Mouse (Mus musculus) gastrocnemius, postnatal 14 days (tissue): ENCODE results near the gene Ptrh2. TPM values are rescaled to one million over a fixed set of nuclear protein-coding genes. Genes with fewer than 3 reads are reported as not detected.

Experiments
- DNase-seq: peaks from one replicate; pipeline ENCODE4 v3.0.0; 2021; ENCODE audit warnings: mixed read lengths
- intact Hi-C: fragments of 180-260 bp; cut with DNase I; formaldehyde crosslinking; loops from one replicate; pipeline ENCODE4 v1.15.1; 2025; ENCODE audit warnings: low total_unique reads
- long read RNA-seq, 2 experiments: library from polyadenylated mRNA; stranded (forward); transcript quantifications; one replicate each; pipeline ENCODE4 v2.0.0; 2021
- total RNA-seq, 2 experiments: library from RNA; stranded (reverse); gene quantifications; 2 replicates each; pipeline ENCODE4 v1.2.3; 2021

Ptrh2 gene
- 1 to 10 TPM; 6.5 to 6.8 TPM for total RNA-seq
- long read RNA-seq, experiment 1, transcript Ptrh2-202 (2 exons, 3,038 nt), result major isoform, 9 of 10 reads
- long read RNA-seq, experiment 1, partial matches to known transcripts, result 0 of 10 reads
- long read RNA-seq, experiment 1, other reads (novel, unspliced or antisense), result 1 of 10 reads
- long read RNA-seq, experiment 2, transcript Ptrh2-202 (2 exons, 3,038 nt), result major isoform, 15 of 17 reads
- long read RNA-seq, experiment 2, partial matches to known transcripts, result 0 of 17 reads
- long read RNA-seq, experiment 2, other reads (novel, unspliced or antisense), result 2 of 17 reads

DNA sequence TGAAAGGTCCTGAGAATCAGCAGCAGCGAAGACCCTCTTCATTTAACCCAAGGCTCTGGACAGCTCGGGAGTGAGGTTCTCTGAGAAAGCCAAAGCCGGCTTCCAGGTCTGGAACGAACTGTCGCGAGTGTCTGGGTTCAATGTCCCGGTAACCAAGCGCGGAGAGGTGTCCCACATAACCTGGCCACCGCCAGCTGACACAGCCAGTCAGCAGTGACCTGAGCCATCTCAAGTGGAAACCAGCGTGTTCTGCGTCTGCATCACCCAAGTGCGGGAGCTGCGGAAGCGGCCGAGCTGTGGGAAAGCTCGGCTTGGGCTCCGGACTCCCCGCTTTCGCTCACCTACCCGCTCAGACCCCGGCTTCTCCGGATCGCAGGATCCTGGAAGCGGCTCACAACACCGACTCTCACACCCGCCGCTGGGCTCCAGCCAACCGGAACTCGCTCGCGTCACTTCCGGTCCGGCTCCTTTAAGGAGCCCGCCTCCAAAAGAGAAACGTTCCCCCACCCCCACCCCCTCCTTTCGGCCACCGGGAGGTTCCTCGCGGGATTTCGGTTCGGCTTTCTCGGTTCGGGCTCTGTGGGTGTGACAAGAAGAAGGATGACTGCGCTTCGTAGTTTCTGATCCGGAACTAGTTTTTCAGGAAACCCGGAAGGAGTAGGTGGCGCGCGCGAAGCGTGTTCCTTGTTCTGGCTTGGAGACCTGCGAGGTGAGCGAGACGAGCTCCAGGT, at the start of gene Ptrh2, which contains the start of gene Vmp1:
TSS of gene Ptrh2 (plus strand) at position 591 of the 731 bp plus-strand sequence.
TSS of gene Vmp1 (minus strand) at position 442 of the 731 bp plus-strand sequence.
- intact Hi-C loops, result no loop called here
- peak; percentile 95 for DNase-seq

DNA sequence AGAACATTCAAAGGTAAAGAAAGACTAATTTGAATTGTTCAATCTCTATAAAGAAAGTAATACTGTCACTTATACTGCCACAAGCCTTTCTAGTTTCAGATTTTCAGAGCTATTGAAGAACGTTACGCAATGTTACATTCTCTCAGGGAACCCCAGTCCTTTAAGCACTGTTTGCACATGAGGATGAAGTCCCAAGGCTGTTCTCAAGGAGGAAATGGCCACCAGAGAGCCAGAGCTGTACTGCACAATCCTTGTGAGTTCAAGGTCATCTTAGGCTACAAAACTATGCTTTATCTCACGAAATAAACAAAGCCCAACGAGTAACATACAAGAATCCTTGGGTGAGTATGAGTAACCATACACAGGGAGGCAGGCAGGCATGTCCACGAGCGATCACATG, 49.4 kb upstream of the Ptrh2 start:
- intact Hi-C loops, result no loop called here
- no peak for DNase-seq

DNA sequence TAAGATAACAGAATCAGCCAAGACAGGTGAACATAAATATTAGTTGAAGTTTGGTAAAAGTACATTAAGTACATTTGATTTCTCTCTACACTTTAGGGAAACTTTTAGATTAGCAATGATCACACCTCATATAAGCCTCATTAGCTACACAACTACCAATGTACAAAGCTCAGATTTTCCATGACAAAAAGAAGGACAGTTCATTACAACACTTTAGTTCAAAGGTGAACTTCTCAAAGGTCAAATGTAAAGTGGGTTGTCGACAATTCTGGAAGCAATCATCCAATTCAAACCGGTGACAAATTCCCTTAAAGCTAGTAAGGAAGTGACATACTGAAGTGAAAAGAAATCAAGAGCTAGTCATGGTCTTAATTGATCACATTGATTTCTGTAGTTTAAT, 46.1 kb upstream of the Ptrh2 start:
- DNase-seq, result no peak

DNA sequence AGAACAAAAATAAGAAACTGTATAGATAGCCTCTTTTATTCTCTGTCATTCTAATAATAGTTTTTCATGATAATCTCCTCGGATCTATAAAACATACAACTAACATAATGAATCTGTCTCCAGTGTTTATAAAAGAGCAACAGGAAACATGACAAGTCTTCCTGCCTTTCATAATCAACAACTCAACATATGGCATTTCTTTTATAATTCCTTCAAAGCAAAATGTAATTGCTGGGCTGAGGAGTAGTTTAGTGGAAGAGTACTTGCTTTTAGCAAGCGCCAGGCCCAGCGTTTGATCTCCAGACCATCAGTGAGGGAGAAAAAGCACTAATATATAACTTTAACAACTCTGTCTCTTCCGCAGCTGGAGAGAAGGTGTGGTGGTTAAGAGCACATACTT, 42.1 kb upstream of the Ptrh2 start:
- no peak for DNase-seq
- intact Hi-C loops, result no loop called here

More for the DNA sequence above, 46.1 kb upstream of the Ptrh2 start:
- intact Hi-C loops, result no loop called here

DNA sequence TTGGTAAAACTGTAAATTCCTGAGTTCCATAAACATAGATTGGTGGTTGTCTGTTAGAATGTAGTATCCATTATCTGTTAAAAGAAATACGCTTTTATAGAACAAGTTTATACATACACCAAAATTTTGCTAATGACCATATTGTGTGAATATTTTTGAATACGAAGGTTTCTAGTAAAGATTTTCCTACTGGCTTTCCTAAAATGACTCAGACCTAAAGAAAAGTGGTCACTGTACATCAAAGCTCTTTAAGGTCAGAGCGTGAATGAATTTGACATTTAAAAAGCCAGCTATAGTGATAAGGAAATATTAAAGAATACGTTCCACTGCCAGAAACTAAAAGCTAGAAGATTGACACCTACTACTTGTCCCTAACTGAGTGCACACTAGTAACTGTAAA, 39.2 kb upstream of the Ptrh2 start:
- intact Hi-C loops, result no loop called here

DNA sequence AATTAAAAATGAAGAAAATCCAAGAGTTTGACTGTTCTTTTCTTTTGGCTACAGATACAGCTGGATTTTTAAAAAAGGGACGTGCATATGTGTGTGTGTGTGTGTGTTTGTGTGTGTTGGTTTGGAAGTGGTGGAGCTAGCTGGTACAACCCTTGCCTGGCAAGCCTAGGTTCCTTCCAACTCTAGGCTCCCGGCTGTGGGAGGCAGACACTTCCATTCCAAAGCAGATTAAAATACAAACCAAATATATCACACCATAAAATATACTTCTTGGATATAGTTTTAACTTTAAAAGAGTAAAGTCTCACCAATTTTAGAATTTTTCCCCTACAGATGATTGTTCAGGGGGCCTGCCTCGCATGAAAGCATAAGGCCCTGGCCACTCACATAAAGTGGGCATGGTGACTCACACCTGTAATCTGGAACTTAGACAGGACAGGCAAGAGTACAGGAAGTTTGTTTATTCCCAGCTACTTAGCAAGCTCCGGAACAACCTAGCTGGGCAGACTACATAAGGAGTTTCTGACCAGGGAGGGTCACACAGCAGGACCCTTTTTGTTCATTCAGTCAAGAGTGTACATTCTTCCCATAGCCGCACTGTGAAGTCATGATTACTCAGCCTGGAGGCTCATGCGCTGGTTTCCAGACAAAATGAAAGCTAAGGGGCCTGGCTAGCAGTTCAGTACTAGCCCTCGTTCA, 37.5 kb upstream of the Ptrh2 start:
- no peak for DNase-seq
- intact Hi-C loops, result no loop called here

More for the DNA sequence above, 39.2 kb upstream of the Ptrh2 start:
- DNase-seq, result no peak

DNA sequence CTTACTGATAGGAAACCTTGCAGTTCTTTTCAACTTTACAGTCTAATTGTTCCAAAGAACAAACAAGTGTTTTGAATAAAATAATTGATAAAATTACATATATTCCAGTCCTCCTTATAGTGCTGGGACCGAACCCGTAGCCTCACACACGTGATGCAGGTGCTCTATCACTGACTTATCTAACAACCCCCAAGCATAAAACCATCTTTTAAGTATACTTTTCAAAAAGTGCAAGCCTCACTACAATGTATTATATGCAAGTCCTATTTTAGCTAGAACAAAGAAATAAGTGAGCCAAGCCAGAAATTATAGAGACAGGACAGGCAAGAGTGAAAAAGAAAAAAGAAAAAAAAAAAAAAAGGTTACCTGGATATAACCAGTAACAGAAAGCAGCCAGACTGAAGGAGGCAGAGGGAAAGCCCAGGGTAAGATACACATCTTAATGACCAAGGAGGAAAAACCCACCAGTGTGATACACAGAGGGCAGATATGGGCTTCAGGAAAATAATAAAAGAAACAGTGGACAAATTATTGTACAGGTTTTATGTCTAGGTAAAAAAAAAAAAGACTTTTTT, 36.8 kb upstream of the Ptrh2 start:
- DNase-seq, result no peak
- intact Hi-C loops, result no loop called here

DNA sequence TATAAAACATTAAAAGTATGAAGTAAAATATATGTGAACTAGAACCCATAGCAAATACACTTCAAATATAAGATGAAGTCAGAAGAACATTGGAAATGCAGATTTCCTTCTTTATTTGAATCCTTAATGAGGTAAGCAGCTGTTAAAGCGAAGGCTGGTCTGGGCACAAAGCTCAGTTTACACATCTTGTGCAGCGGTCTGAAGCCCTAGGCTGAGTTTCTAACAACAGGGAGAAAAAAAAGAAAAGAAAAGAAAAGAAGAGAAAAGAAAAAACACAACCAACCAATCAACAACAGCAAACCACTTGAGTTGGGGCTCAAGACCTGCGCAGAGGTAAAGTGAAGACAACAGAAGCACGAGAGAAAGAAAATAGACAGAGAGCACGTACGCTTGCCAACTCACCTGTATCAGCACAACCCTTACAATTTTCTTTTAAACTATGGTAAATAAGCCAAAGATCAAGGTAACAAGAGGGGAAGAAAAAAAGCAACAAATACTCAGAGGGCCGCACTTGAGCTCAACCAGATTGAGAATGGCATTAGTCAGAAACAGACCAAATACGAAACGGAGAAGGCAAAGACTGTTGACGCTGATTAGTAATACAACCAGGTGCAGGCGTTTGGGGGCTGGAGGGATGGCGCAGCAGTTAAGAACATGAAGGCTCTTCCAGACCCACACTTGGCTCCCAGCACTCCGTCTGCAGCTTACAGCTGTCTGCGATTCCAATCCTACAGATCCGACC, 35.9 kb upstream of the Ptrh2 start:
- intact Hi-C loops, result no loop called here
- DNase-seq, result no peak

DNA sequence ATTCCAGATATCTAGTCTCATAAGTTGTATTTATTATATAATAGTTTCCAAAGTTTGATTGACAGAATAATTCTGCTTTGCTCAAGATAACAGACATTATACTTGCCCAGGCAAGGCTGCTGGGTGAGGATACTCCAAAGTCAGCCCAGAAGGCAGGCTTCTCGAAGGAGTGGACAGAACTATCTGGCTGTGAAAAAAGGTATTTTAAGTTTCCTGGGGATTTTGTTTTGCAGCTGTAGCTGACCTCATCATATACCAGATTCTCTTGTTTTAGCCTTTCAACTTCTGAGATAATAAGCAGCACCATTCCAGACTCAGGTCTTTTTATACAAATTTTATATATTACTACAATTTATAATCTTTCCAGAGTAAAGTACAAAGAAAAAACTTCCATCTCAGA, 34.2 kb upstream of the Ptrh2 start:
- intact Hi-C loops, result no loop called here
- DNase-seq, result no peak

DNA sequence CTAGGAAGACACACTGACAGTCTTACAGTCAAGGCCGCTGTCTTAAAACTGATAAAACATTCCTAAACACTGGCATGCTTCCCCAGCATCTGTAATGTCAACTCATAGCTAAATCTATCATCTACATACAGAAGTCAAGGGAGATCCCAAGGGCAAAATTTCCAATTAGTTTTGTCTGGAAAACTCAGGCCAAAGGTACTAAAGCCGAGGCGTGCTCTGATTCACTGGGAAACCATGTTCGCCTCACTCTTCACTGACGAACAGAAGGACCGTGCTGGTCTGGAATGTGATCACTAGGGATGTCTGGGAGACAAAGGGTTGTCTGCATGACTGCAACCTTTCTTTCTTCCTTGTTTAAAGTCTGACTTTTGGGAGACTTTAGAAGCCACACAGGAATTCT, 33.1 kb upstream of the Ptrh2 start:
- intact Hi-C loops, result no loop called here

DNA sequence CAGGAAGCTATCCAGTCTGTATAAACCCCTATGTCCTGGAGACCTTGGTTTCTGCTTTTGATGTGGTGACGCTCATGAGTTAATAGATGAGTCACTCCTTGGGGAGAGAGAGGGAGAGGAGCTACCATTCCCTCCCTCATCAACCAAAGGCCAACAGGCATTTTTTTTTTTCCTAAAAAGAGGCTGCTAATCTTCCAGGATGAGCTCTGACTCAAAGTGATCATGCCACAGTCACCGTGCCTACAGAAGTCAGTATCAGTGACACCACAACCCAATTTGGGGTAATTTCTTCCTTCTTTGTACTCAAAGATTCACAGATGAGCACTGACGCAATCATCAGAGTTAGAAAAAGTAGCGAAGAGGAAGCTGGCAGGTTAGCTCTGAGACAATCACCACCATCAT, 31.2 kb upstream of the Ptrh2 start:
- no peak for DNase-seq
- intact Hi-C loops, result no loop called here

More for the DNA sequence above, 33.1 kb upstream of the Ptrh2 start:
- no peak for DNase-seq

DNA sequence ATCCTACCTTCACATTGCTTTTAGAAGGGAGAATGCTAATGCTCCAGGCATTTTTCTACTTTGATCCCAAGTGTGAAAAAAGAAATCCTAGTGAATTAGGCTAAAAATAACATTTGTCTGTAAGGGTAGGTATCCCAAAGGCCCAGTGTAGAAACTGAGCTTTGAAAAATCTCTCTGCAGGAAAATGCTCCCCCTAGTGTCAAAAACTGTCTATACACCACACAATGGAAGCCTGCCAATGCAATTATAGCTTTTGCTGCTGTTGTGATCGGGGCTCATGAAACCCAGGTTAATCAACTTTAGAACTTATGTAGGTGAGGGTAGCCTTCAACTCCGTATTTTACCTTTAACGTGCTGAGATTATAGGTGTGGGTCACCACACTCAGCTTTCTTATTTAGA, 30.3 kb upstream of the Ptrh2 start:
- DNase-seq, result peak; percentile 28
- intact Hi-C loops, result no loop called here

DNA sequence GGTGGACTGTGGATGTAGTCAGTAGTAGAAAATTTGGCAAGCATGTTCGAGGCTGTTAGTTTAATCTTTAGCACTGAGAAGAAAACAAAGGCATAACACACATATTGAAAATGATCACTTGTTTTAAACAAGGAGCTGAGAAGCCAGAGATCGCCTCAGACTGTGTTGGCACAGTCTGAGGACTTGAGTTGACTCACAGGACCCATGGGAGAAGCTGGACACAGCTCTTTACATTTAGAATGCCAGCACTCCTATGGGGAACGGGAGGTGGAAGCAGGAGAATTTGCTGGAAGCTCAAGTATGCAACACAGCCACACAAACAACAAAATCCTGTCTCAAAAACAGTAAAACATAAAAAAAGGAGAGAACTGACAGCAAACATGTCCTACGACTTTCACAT, 29.7 kb upstream of the Ptrh2 start:
- DNase-seq, result no peak
- intact Hi-C loops, result loop anchor here (2.0 kb wide), 1 partner anchor 87 kb away; no protein-coding TSS in a partner anchor

DNA sequence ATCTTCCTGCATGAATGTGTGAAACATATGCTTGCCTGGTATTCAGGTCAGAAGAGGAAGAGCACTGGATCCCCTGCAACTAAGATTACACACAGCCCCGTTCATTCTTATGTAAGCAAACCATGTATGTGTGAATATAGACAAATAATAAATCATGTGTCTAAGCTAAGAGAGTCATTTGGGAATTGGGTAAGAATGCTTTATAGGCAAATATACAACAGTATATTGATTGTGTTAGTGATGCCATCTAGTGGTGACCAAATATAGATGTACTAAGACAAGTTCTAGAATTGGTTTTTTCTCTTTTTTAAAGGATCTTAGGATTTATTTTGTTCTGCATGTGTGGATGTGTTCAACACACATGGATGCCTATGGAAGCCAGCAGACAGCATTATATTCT, 28.1 kb upstream of the Ptrh2 start:
- intact Hi-C loops, result loop anchor here (2.0 kb wide), 1 partner anchor 89 kb away; no protein-coding TSS in a partner anchor
- no peak for DNase-seq

DNA sequence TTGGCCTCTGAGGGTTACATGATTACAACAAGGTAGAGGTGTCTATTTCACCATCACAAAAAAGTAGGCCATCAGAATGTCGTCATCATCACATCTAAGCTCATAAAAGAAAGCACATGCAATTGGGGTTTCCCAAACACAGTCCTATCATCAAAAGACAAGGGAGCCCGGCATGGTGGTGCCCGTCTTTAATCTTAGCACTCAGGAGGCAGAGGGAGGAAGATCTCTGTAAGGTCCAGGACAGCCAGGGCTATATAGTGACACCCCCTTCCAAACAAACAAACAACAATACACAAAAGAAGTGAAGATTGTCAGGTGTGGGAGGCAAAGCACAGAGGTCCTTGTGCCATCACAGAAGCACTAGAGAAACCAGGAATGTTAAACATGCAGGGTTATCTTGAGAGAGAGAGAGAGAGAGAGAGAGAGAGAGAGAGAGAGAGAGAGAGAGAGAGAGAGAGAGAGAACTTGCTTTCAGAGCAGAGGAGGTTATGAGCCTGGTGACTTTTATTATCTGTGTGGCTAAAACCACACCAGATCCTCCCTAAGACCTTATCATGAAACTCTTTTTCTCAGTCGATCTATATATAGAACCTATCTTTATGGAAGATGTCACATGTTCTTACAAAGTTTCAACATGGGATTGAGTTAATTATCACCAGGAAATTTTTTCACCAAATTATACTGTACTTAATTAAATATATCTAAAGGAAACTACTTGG, 26.8 kb upstream of the Ptrh2 start:
- intact Hi-C loops, result no loop called here
- DNase-seq, result no peak

DNA sequence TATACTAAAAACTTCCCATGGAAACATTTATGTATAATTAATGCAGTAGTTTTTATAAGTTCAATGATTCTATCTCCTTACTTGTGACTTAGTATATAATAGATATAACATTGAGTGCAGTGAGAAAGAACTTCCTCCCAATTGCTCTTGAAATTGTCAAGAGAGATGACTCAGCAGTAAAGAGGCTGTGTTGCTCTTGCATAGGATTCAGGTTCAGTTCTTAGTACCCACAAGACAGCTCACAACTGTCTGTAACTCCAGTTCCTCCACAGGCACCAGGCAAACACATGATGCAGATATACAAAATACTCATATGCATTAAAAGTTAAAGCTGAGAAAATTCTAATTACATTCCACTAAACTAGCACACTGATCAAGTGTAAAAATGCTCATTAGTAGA, 25.9 kb upstream of the Ptrh2 start:
- intact Hi-C loops, result no loop called here
- DNase-seq, result no peak

DNA sequence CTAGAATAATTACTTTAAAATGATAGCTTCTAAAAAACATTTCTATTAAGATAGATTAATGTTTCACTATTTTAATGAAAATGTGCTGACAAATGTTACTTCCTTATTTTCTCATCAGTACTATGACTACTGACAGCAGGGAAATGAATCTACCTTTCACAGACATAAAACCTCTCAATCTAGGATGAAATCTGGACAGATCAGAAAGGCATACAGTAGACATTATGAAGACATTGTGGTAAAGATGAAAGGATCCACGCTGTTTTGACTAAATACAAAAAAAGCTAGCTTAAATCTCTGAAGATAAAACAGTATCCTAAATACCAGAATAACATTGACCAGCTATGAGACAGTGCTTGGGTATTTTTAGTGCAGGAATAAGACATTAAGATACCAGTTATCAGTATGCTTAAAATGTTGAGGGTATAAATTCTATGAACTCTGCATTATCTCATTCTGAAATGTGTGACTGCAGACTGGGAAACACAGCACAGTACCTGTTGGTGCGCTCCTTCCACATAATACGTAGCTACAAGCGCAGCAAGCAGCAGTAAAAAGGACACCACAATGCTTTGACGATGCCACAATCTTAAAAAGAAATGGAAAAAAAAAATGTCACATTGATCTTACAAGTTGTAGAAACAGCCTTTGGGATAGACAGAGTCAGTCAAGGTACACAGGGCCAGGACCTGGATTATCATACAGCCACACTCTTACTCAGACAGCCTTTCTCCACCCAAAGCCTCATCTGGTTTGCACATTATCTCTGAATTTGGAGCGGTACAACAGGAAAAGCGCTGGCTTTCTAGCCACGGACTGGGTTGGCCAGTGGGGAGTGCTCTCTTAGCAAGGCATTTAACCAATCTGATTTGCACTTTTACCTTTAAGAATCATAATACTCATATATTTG, 20.5 kb upstream of the Ptrh2 start:
- intact Hi-C loops, result no loop called here
- no peak for DNase-seq

DNA sequence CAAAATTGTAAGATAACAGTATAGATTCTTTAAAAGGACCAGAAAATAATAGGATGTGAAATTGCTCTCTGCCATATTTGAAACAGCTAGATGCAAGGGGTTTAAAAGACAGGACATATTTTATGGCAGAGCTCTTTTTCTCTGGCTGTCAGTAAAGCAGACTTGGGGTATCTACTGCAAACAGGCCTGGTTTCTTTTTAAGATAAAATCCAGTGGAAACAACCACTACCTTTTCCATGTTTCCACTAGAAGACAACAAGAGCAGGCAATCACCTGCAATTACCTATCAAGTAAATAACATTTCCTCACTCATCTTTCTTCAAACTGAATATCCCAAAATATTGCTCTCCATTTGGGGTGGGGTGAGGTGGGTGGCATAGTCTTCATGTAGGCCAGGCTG, 19.8 kb upstream of the Ptrh2 start:
- intact Hi-C loops, result no loop called here
- no peak for DNase-seq
